20 mouse cellular contexts compared by ENCODE assay signal in genomic region chr9:44351396-44351795, GRCm38 (mm10).
"Had no signal": no experiment of that assay in that cellular context is flagged by ENCODE, and none has a peak within 500 bp of the region (broad histone marks: within the 10 kb centered on the region; RNA-seq: fewer than 3 reads in every experiment).

No protein-coding gene starts in this region.

- H3K27ac ChIP-seq: midbrain, embryonic 10.5 days; midbrain, embryonic 12.5 days; neural tube, embryonic 13.5 days; neural tube, embryonic 15.5 days; stomach, embryonic 15.5 days; stomach, postnatal 0 days had no signal

- DNase-seq: lung, adult 18-20 months; lung, embryonic 14.5 days; lung, postnatal 10 days; lung, postnatal 4 days; midbrain, embryonic 14.5 days; retina, postnatal 1 day; right cerebral cortex, postnatal 25 days; right cerebral cortex, postnatal 4 days; spleen, adult 18-20 months; thymus, adult 2 months; thymus, postnatal 25 days; thymus, postnatal 4 days had no signal

- H3K4me3 ChIP-seq: midbrain, embryonic 10.5 days; midbrain, embryonic 12.5 days; myocyte; neural tube, embryonic 13.5 days; neural tube, embryonic 15.5 days; stomach, embryonic 15.5 days had no signal

- H3K9ac ChIP-seq: lung, embryonic 14.5 days; midbrain, embryonic 12.5 days; neural tube, embryonic 13.5 days; neural tube, embryonic 15.5 days; stomach, embryonic 15.5 days had no signal

- H3K9me3 ChIP-seq: midbrain, embryonic 10.5 days; midbrain, embryonic 12.5 days; neural tube, embryonic 13.5 days; neural tube, embryonic 15.5 days; stomach, embryonic 15.5 days had no signal

- ATAC-seq: midbrain, embryonic 16.5 days had no signal

- H3K4me2 ChIP-seq: lung, embryonic 14.5 days; midbrain, embryonic 12.5 days; neural tube, embryonic 13.5 days; neural tube, embryonic 15.5 days; stomach, embryonic 15.5 days had no signal

- H3K4me1 ChIP-seq: midbrain, embryonic 10.5 days; midbrain, embryonic 12.5 days; neural tube, embryonic 13.5 days; neural tube, embryonic 15.5 days; stomach, embryonic 15.5 days had no signal

- H3K27me3 ChIP-seq: midbrain, embryonic 12.5 days; neural tube, embryonic 13.5 days; neural tube, embryonic 15.5 days; stomach, embryonic 15.5 days had no signal
